Mouse (Mus musculus) olfactory bulb, adult 2 months (tissue): ENCODE measurements at regions not wholly inside any gene's neighbourhood (a gene's known extent, or its start where the extent isn't known, plus 50 kb on each side); places are given as distances from the start of the nearest gene placed in this dataset.
A peak's percentile ranks its signal among the peaks of the same experiment; 100 is the strongest.

ENCODE experiments used
- H3K27ac ChIP-seq: fragments of 200-500 bp; 2 replicates; pipeline ENCODE4 v1.5.1; 2012; ENCODE audit warnings: low read depth, low read length; ENCODE audit not compliant: insufficient read depth
- H3K4me1 ChIP-seq: fragments of 200-500 bp; 2 replicates; pipeline ENCODE4 v1.6.1; 2012; ENCODE audit warnings: low read length; ENCODE audit not compliant: control insufficient read depth, insufficient read depth
- H3K4me3 ChIP-seq: fragments of 200-500 bp; 2 replicates; pipeline ENCODE4 v1.5.1; 2012; ENCODE audit warnings: mild to moderate bottlenecking, low read depth, low read length, moderate library complexity; ENCODE audit not compliant: insufficient read depth
- CTCF ChIP-seq: fragments of 200-500 bp; IDR thresholded peaks from 2 replicates; pipeline ENCODE4 v1.5.1; 2012; ENCODE audit warnings: low read depth, mild to moderate bottlenecking, low read length, moderate library complexity; ENCODE audit not compliant: insufficient read depth
- POLR2A ChIP-seq: fragments of 200-500 bp; IDR thresholded peaks from 2 replicates; pipeline ENCODE4 v1.6.1; 2012; ENCODE audit warnings: mild to moderate bottlenecking, low read depth, low read length, moderate library complexity; ENCODE audit not compliant: insufficient read depth
- WGBS: fragments of 180-500 bp; shearing (Covaris S2); methylation state at CpG from one replicate; pipeline ENCODE4 v1.1.7; 2018; 5-methylcytosine and 5-hydroxymethylcytosine counted together

DNA sequence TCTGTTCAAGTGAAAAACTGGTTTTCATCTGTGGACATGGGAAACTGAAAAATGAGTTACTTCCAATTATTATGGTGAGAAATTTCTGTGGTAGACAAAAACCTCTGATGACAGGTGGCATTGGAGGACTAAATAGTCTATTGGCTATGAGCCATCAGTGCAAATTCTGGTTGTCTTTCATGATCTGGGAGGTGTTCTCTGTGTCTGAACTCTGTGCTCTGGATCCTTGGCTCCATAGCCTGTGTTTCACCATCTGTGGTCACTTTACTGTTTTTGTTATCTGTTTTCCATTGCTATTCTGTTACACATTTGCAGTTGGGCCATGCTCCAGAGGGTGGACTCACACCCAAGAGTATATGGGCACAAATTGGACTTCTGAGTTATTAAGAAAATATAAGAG, 359.9 kb downstream of the Btg1 start:
- no peak overlapping the region for H3K4me3 ChIP-seq
- H3K4me1 ChIP-seq: peaks cover 4% of the 10 kb centered on the region; the same call in 1 of the 2 replicates
- H3K27ac ChIP-seq: no peak overlapping the region
- TF ChIP-seq CTCF: no peak
- TF ChIP-seq POLR2A: no peak

DNA sequence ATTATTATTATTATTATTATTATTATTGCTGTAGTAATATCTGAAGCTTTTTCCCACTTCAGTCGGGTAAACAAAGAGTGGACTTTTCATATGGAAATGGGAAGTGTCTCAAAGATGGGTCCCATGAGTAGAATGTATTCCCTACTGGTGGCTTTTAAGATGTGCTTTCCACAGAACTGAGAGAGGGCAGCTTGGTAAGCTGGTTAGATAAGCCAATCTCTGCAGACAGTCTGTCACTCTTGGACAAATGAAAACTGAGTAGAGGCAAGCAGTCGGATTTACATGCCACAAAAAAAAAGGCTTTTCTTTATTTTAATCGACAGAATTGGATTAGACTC, 363.7 kb downstream of the Btg1 start:
- no peak overlapping the region for H3K4me3 ChIP-seq
- H3K27ac ChIP-seq: no peak overlapping the region
- H3K4me1 ChIP-seq: peaks cover 4% of the 10 kb centered on the region; the same call in 1 of the 2 replicates
- no peak for TF ChIP-seq CTCF
- TF ChIP-seq POLR2A: no peak
- WGBS: 31% methylated on average over 3 of the region's 3 CpGs

DNA sequence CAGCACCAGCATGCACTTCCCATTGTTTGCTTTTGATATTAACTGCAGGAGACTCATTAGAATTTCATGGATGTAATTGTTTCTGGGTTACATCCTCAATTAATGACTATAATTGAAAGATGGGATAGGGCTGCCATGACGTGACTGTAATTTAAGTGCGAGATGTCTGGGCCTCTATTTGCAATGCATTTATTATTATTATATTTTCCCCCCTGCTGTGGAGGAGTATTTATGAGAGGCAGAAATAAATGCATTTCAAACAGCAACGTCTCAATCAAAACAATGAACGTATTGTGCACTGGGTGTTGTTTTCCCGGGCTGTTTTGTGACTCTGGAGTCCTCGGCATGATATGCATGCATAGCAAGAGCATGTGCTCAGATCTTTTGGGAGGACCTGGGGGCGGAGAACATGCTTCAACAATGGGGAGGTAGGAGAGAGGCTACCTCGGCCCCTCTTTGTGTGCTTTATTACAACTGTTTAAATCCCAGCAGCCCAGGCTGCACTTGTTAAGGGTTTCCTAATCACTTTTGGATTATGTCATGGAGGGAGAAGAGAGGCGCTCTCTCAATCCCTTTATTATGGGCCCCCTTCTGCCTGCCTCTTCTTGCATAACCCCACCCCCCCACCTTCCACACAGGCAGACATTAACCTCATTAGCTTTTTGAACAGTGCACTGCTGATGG, 364.2 kb downstream of the Btg1 start:
- H3K4me3 ChIP-seq: no peak overlapping the region
- H3K27ac ChIP-seq: 0 out of 2 replicates have a peak overlapping the region, but pooled peaks have one; percentile 32
- peaks cover 4% of the 10 kb centered on the region; the same call in 1 of the 2 replicates for H3K4me1 ChIP-seq
- TF ChIP-seq POLR2A: no peak
- TF ChIP-seq CTCF: no peak
- WGBS: 40% methylated on average over 9 of the region's 9 CpGs

DNA sequence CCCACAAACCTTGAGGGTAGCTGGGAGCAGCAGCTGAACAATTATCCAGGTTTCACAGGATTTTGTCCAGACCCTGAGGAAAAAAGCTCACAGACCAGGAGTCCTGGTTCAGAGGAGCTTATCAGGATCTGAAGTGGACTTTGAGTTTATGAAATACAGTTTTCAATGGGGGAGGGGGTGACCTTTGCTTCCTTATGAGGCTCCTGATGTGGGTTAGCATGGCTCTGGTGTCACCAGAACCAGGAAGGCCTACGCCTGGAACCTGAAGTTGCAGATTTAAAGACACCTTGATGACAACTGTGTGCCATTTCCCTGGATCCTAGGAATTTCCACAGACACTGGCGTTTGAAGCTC, 364.7 kb downstream of the Btg1 start:
- Histone ChIP-seq H3K4me1 (peaks cover 4% of the 10 kb centered on the region; the same call in 1 of the 2 replicates), H3K4me3 (no peak overlapping the region), H3K27ac (peak overlapping the region; percentile 32)
- WGBS: 90% methylated on average over 2 of the region's 2 CpGs
- TF ChIP-seq CTCF: no peak
- TF ChIP-seq POLR2A: no peak

DNA sequence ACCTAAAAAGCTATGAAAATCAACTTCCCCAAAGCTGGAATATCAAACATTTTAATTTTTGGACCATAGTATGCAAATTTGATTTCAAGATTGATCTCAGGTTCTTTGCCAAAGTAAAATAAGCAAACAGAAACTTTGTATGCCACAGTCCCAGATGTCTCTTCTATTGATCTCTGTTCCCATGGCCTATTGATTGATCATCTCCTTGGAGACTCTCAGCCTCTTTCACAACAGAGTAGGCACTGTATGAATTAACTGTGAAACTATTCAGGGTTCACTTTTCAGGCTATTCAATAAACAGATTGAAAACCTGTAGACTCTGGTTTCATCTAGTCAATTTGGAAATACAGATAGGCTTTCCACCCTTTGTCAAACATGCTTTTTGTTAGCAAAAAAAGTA, 384.1 kb downstream of the Btg1 start:
- H3K4me3 ChIP-seq: no peak overlapping the region
- no peak overlapping the region for H3K27ac ChIP-seq
- no peaks in the 10 kb centered on the region for H3K4me1 ChIP-seq
- TF ChIP-seq CTCF: no peak
- TF ChIP-seq POLR2A: no peak

DNA sequence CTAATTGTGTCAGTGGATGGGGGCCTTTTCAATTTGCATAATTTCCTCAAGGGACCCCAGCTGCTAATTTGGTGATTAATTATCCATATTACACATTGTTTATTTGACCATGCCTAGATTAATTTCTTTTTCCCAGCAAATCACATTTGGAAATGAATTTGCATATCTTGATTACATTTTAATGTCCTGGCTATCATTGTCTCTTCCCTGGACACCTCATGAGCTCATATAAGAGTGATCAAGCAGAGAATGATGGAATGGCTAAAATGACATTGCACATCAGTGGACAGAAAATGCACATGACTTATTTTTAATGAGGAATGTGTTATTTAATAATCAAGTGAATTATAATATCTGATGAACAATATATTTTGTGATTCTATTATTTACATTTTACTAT, 392.1 kb downstream of the Btg1 start:
- TF ChIP-seq POLR2A: no peak
- TF ChIP-seq CTCF: no peak
- no peaks in the 10 kb centered on the region for H3K4me1 ChIP-seq
- H3K27ac ChIP-seq: no peak overlapping the region
- H3K4me3 ChIP-seq: no peak overlapping the region

DNA sequence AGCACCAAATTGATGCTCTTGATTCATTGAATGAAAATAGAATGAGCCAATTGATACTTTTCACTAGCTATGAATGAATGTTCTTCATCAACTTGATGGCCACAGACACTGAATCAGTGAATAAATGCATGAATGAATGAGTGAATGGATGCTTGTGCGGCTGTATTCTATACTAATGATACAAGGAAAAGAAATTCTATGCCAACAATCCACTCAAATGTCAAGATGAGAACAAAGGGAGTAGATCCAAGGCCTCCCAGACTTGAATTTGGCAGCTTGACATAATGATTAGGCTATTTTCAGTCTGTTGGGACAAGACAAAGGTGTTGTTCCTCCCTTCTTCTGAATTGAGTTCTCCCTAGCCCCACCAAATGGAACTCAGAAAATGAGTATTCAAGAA, 393.1 kb downstream of the Btg1 start:
- TF ChIP-seq CTCF (no peak), POLR2A (no peak)
- 65% methylated on average over 1 of the region's 1 CpGs for WGBS
- no peak overlapping the region for H3K4me3 ChIP-seq
- H3K4me1 ChIP-seq: no peaks in the 10 kb centered on the region
- H3K27ac ChIP-seq: no peak overlapping the region

DNA sequence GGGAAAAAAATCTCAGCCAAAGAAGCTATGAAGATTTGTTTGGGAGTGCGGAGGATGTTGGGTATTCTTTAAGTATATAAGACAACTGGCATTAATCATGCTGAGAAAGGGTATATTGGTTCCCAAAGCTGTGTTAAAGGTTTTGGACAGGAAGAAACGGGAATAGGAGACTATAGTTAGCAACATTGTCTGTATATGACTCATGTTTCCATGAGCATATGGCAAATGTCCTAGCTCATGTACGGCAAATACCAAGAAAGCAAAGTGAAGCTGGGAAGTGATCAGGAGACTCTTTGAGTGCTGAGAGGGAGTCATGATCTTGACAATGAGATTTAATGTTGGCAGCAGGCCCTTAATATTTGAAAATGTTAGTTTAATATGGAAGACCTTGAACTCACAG, 401.8 kb downstream of the Btg1 start:
- no peak overlapping the region for H3K27ac ChIP-seq
- TF ChIP-seq POLR2A: no peak
- no peak for TF ChIP-seq CTCF
- H3K4me3 ChIP-seq: no peak overlapping the region
- H3K4me1 ChIP-seq: no peaks in the 10 kb centered on the region
- WGBS: 46% methylated on average over 3 of the region's 3 CpGs

DNA sequence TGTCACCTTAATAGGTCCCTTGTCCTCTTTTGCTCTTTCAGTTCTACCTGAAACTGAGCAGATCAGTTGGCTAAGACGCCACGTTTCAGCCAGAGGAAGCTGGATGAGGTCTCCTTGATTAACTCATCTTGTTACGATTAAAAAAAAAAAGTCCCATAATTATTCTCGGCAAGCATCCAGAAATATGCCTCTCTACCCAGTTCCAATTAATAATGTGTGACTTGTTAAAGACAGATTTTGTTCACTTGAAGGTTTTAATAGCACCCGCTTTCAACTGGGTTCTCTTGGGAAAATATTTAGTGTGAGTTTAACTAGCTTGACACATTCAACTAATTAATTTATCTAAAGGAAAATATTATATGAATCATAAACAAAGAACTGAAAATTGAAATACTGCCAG, 412.0 kb downstream of the Btg1 start:
- no peak for TF ChIP-seq POLR2A
- no peak for TF ChIP-seq CTCF
- 74% methylated on average over 5 of the region's 5 CpGs for WGBS
- H3K4me3 ChIP-seq: no peak overlapping the region
- no peaks in the 10 kb centered on the region for H3K4me1 ChIP-seq
- no peak overlapping the region for H3K27ac ChIP-seq

DNA sequence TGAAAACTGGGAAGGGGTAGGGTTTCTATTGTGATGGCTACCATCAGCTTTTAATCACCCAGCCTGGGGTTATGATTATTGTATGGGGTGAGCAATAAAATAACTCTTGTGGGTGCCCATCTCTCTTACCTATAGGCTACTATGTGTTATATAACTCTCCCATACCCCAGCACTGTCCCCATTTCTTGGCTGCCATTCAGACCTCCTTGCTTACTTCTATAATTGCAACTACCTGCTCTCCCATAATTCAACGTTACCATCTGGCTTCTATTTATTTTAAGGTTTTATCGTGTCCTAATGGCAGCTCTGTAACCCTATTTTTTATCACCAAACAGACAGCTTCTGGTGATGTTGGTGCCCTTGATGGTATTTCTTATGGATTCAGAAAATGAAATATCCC, 414.2 kb downstream of the Btg1 start:
- WGBS: 87% methylated on average over 2 of the region's 2 CpGs
- H3K4me1 ChIP-seq: peaks cover 7% of the 10 kb centered on the region
- H3K4me3 ChIP-seq: no peak overlapping the region
- no peak overlapping the region for H3K27ac ChIP-seq
- TF ChIP-seq POLR2A: no peak
- no peak for TF ChIP-seq CTCF

DNA sequence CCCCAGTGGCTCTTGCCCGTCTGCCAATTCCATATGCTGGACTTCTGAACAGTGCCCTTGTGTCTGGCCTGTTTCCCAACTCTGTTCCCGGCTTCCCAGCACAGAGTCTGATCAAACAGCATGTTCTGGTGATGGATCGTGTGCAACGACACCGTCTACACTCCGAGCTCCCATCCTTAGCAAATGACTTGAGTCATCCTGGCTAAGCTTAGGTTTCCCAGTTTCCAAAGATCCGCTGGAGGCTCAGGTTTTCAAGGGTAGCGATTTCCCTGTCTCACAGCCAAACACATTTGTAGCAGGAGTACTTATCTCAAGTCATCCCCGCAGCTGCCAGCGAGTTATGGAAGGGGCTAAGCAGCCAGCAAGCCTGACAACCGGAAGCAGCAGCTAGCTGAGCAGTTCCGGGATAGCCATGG, 418.6 kb downstream of the Btg1 start:
- no peak overlapping the region for H3K27ac ChIP-seq
- TF ChIP-seq POLR2A: no peak
- no peak for TF ChIP-seq CTCF
- H3K4me3 ChIP-seq: no peak overlapping the region
- peaks cover 7% of the 10 kb centered on the region for H3K4me1 ChIP-seq
- 45% methylated on average over 12 of the region's 12 CpGs for WGBS
